8 mouse cellular contexts compared by ENCODE assay signal in the genomic region with DNA sequence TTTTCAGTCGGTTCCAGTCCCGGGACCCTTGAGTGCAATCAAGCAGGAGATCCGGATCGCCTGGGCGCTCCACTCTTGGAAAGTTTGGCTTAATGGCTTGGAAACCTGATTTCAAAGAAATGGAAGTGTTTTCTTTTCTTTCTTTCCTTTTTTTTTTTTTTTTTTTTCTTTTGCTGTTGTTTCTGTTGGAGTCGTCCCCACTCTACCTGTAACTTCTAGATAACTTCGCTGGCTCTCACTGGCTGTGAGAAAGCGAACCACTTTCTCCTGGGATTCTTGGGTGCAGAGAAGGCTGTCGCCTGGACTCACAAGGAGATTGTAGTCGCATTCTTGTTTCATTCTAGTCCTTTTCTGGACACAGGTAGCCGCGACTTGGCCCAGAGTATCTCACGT. TPM values are rescaled to one million over a fixed set of nuclear protein-coding genes. Genes with fewer than 3 reads are reported as not detected.
A peak's percentile ranks its signal among the peaks of the same experiment; 100 is the strongest.
DNase-seq lines count a peak whose midpoint lies in the region; TF ChIP-seq lines count a peak whose summit lies in the region.

No protein-coding gene starts in this region.

- H3K4me3 ChIP-seq in heart, adult 2 months = peak overlapping the region; percentile 1; the same call in 1 of the 2 replicates
- H3K4me3 ChIP-seq in ES-Bruce4 (ENCODE audit: low read depth, low read length) (peak overlapping the region; percentile 65), macrophage (ENCODE audit: inconsistent target) (peak overlapping the region; percentile 46)
- peak overlapping the region; percentile 66 for H3K4me3 ChIP-seq in hindbrain, embryonic 10.5 days

- H3K9me3 ChIP-seq in ES-Bruce4 (replicated peaks; ENCODE audit: control insufficient read depth, insufficient read depth, low read length, poor library complexity, severe bottlenecking) = no peaks in the 10 kb centered on the region
- no peaks in the 10 kb centered on the region for H3K9me3 ChIP-seq in hindbrain, embryonic 10.5 days

- 6% methylated on average over 13 of the region's 13 CpGs for WGBS in heart, adult 2 months
- 7% methylated on average over 13 of the region's 13 CpGs for WGBS in hindbrain, embryonic 10.5 days
- WGBS in macrophage (ENCODE audit: missing documents) = 6% methylated on average over 13 of the region's 13 CpGs

- no peaks in the 10 kb centered on the region for H3K36me3 ChIP-seq in heart, adult 2 months (ENCODE audit: control insufficient read depth, insufficient read depth, low read length)
- H3K36me3 ChIP-seq in ES-Bruce4 (ENCODE audit: control insufficient read depth, insufficient read depth, low read length, poor library complexity, severe bottlenecking) (no peaks in the 10 kb centered on the region), macrophage (ENCODE audit: inconsistent target) (no peaks in the 10 kb centered on the region)
- H3K36me3 ChIP-seq in hindbrain, embryonic 10.5 days = no peaks in the 10 kb centered on the region

- no peak overlapping the region for H3K9ac ChIP-seq in heart, adult 2 months (ENCODE audit: low read depth, low read length)
- peak overlapping the region; percentile 29 for H3K9ac ChIP-seq in ES-Bruce4 (ENCODE audit: low read depth, poor library complexity, severe bottlenecking)

- DNase-seq in heart, adult 2 months = no peak
- DNase-seq in heart, adult 9 months (ENCODE audit: low spot score in 2 of 2) = no peak
- no peak for DNase-seq in hindbrain, embryonic 10.5 days (ENCODE audit: low spot score)
- no peak for DNase-seq in frontal cortex, postnatal 14 days (ENCODE audit: low spot score in 2 of 2)
- no peak for DNase-seq in left cerebral cortex, postnatal 14 days (ENCODE audit: low spot score in 2 of 2)
- DNase-seq in layer of hippocampus, postnatal 14 days (ENCODE audit: low spot score in 2 of 2) = no peak

- H3K27me3 ChIP-seq in heart, adult 2 months (ENCODE audit: control insufficient read depth, insufficient read depth, low read length) = peaks cover 3% of the 10 kb centered on the region; the same call in 1 of the 2 replicates
- no peaks in the 10 kb centered on the region for H3K27me3 ChIP-seq in ES-Bruce4 (ENCODE audit: control insufficient read depth, insufficient read depth, low read length, poor library complexity, severe bottlenecking)
- peaks cover 21% of the 10 kb centered on the region for H3K27me3 ChIP-seq in hindbrain, embryonic 10.5 days (ENCODE audit: insufficient read depth, poor library complexity, severe bottlenecking)

- TF ChIP-seq CTCF in heart, adult 2 months (IDR thresholded peaks at IDR 0.05) = no peak
- no peak for TF ChIP-seq CTCF in ES-Bruce4 (IDR thresholded peaks at IDR 0.05; ENCODE audit: low read depth, low read length)

- no peak for TF ChIP-seq EP300 in heart, adult 2 months (IDR thresholded peaks at IDR 0.05; ENCODE audit: insufficient read depth, low read depth, low read length)
- no peak for TF ChIP-seq EP300 in ES-Bruce4 (IDR thresholded peaks at IDR 0.05; ENCODE audit: insufficient read depth, low read depth, low read length)

- intact Hi-C loops in heart, adult 2 months (cut with DNase I) = no loop called here
- intact Hi-C loops in left cerebral cortex, postnatal 14 days (cut with DNase I) = no loop called here

- TF ChIP-seq POLR2A in heart, adult 2 months (IDR thresholded peaks at IDR 0.05; ENCODE audit: insufficient read depth, low read depth, low read length) = no peak
- no peak for TF ChIP-seq POLR2A in ES-Bruce4 (IDR thresholded peaks at IDR 0.05; ENCODE audit: insufficient read depth, low read length)

- H3K79me2 ChIP-seq in heart, adult 2 months (replicated peaks; ENCODE audit: control insufficient read depth, insufficient read depth, low read length) = no peaks in the 10 kb centered on the region
- H3K79me2 ChIP-seq in macrophage (ENCODE audit: inconsistent target) = no peaks in the 10 kb centered on the region

- H3K4me1 ChIP-seq in heart, adult 2 months (ENCODE audit: control insufficient read depth, insufficient read depth, low read length) = no peaks in the 10 kb centered on the region
- no peaks in the 10 kb centered on the region for H3K4me1 ChIP-seq in ES-Bruce4 (ENCODE audit: control insufficient read depth, insufficient read depth, low read length)
- peaks cover 3% of the 10 kb centered on the region; the same call in 1 of the 2 replicates for H3K4me1 ChIP-seq in hindbrain, embryonic 10.5 days (replicated peaks)

- H3K27ac ChIP-seq in heart, adult 2 months = no peak overlapping the region
- H3K27ac ChIP-seq in ES-Bruce4 (ENCODE audit: insufficient read depth, low read length) (no peak overlapping the region), macrophage (no peak overlapping the region)
- H3K27ac ChIP-seq in hindbrain, embryonic 10.5 days = peak overlapping the region; percentile 70; the same call in 1 of the 2 replicates

RNA-seq across cellular contexts. Expression of a gene that starts 0.6 kb away (rescaled TPM):
- under 1 TPM in 1 of 2 experiments, not detected in 1; 0.16 TPM for total RNA-seq in heart, adult 2 months (2021)
- polyA plus RNA-seq in heart, adult 2 months (2012; rRNA removed) = 0.23 TPM in 1 of 2 replicates, not detected in the other
- polyA plus RNA-seq in ES-Bruce4 (2011; ENCODE audit: insufficient read depth, insufficient read length, low read depth, missing spikeins) (1.8 and 2.3 TPM in 2 replicates), macrophage (2018) (0.95 to 3.0 TPM (median 2.5 TPM) in 3 replicates)
- polyA plus RNA-seq in hindbrain, embryonic 10.5 days (2016; fragmentation: Nextera tagmentation; extraction: Ambion mirVana) = 5.2 and 7.5 TPM in 2 replicates
- 1 to 10 TPM in 19 of 26 experiments, under 1 TPM in 4, not detected in 3; 0.60 to 3.5 (median 1.3) TPM for total RNA-seq in macrophage (2018; cell fraction: chromatin; rRNA removed)
- 1 to 10 TPM; 1.4 to 3.4 (median 2.3) TPM for total RNA-seq in macrophage (2018; cell fraction: cytosol; rRNA removed)
- total RNA-seq in macrophage (2018; cell fraction: nucleus; rRNA removed) = 1 to 10 TPM in 21 of 26 experiments, under 1 TPM in 5; 0.66 to 4.5 (median 1.4) TPM
- total RNA-seq in left cerebral cortex, postnatal 14 days (2021) = under 1 TPM in 1 of 2 experiments, not detected in 1; 0.49 TPM
- total RNA-seq in layer of hippocampus, postnatal 14 days (2021) = 1 to 10 TPM in 1 of 2 experiments, under 1 TPM in 1; 0.69 to 1.6 TPM

Comparison
In these comparisons a context has a peak if more than half of its experiments do, and no peak if none do; other contexts are left out.
1. H3K4me3 ChIP-seq: peak in every context shown above with its lines; median percentile 66 in hindbrain, embryonic 10.5 days; 65 in ES-Bruce4; 46 in macrophage; 1 in heart, adult 2 months.